In genomic region chr4:89040856-89041255, GRCm38 (mm10) we compare ENCODE assay signal across 11 mouse cellular contexts.
DNase-seq lines count a peak whose midpoint lies in the region.
"Had no signal": no experiment of that assay in that cellular context is flagged by ENCODE, and none has a peak within 500 bp of the region (broad histone marks: within the 10 kb centered on the region; RNA-seq: fewer than 3 reads in every experiment).

No protein-coding gene starts in this region.

- peak; percentile 3 for DNase-seq in adrenal gland, postnatal 14 days
- no peak for DNase-seq in adrenal gland, adult 18-20 months (ENCODE audit: low spot score in 2 of 2)
- DNase-seq in right cerebral cortex, adult 18-20 months, result peak; percentile 17
- no peak for DNase-seq in right cerebral cortex, postnatal 4 days
- peak; percentile 73 to 79 for DNase-seq in heart, postnatal 10 days
- DNase-seq in skeletal muscle tissue, adult 2 months (ENCODE audit: low read depth, low spot score), result peak; percentile 19
- no peak for DNase-seq in urinary bladder, postnatal 14 days (ENCODE audit: low spot score)
- no peak for DNase-seq in urinary bladder, postnatal 25 days (ENCODE audit: low spot score)
- DNase-seq: kidney, postnatal 10 days; lung, embryonic 14.5 days; thymus, adult 2 months had no signal

- intact Hi-C loops in heart, postnatal 10 days (cut with DNase I), result loop anchor here (5.0 kb wide), 2 partner anchors 84 to 86 kb away; no protein-coding TSS in a partner anchor

Comparison
In these comparisons a context has a peak if more than half of its experiments do, and no peak if none do; other contexts are left out.
1. DNase-seq: peak in adrenal gland, postnatal 14 days (single experiment), right cerebral cortex, adult 18-20 months (single experiment), heart, postnatal 10 days (2 of 2) and skeletal muscle tissue, adult 2 months (single experiment); none in adrenal gland, adult 18-20 months (0 of 2), right cerebral cortex, postnatal 4 days (single experiment), urinary bladder, postnatal 14 days (single experiment) and urinary bladder, postnatal 25 days (single experiment).